ENCODE assay signal across 28 mouse cellular contexts in genomic region chr19:58463755-58464154, GRCm38 (mm10). TPM values are rescaled to one million over a fixed set of nuclear protein-coding genes. Genes with fewer than 3 reads are reported as not detected.
"Had no signal": no experiment of that assay in that cellular context is flagged by ENCODE, and none has a peak within 500 bp of the region (broad histone marks: within the 10 kb centered on the region; RNA-seq: fewer than 3 reads in every experiment).

No protein-coding gene starts in this region.

- DNase-seq: kidney, adult 9 months; kidney, postnatal 14 days; kidney, postnatal 4 days; left cerebral cortex, postnatal 4 days; liver, postnatal 0 days; lung, embryonic 14.5 days; right cerebral cortex, adult 18-20 months; right cerebral cortex, postnatal 14 days; right cerebral cortex, postnatal 4 days; thymus, adult 2 months; thymus, postnatal 14 days; thymus, postnatal 4 days had no signal

- H3K4me3 ChIP-seq: limb, embryonic 12.5 days; limb, embryonic 15.5 days; midbrain, embryonic 12.5 days; midbrain, embryonic 15.5 days had no signal

- ATAC-seq: liver, postnatal 0 days; lung, postnatal 0 days; midbrain, embryonic 15.5 days had no signal

- H3K36me3 ChIP-seq: limb, embryonic 12.5 days; limb, embryonic 15.5 days; midbrain, embryonic 12.5 days; midbrain, embryonic 15.5 days had no signal

- H3K27me3 ChIP-seq: midbrain, embryonic 12.5 days had no signal

- H3K9me3 ChIP-seq: limb, embryonic 15.5 days; midbrain, embryonic 12.5 days; midbrain, embryonic 15.5 days had no signal

- H3K9ac ChIP-seq: limb, embryonic 12.5 days; limb, embryonic 15.5 days; liver, embryonic 14.5 days; liver, postnatal 0 days; lung, embryonic 14.5 days; midbrain, embryonic 12.5 days; midbrain, embryonic 15.5 days had no signal

- H3K4me2 ChIP-seq: limb, embryonic 12.5 days; limb, embryonic 15.5 days; liver, embryonic 11.5 days; lung, embryonic 14.5 days; midbrain, embryonic 12.5 days; midbrain, embryonic 15.5 days had no signal

- H3K27ac ChIP-seq: limb, embryonic 12.5 days; limb, embryonic 15.5 days; liver, embryonic 14.5 days; macrophage; midbrain, embryonic 12.5 days; midbrain, embryonic 15.5 days; stomach, postnatal 0 days had no signal

RNA-seq across cellular contexts. Expression of gene Gfra1, which starts 8.0 kb away (rescaled TPM):
- total RNA-seq: neutrophil, adult 5-6 weeks had no signal
- polyA plus RNA-seq: macrophage had no signal

RNA-seq across cellular contexts. Expression of gene Ccdc172, which starts 48.0 kb away (rescaled TPM):
- total RNA-seq: layer of hippocampus, adult 18-20 months; layer of hippocampus, postnatal 14 days; left cerebral cortex, adult 8-10 months; left cerebral cortex, postnatal 4 days; megakaryocyte, adult 5-6 weeks had no signal
- polyA plus RNA-seq: kidney, embryonic 16.5 days; limb, embryonic 12.5 days; limb, embryonic 15.5 days; liver, embryonic 11.5 days; liver, embryonic 14.5 days; liver, postnatal 0 days; lung, embryonic 14.5 days; lung, postnatal 0 days; macrophage; midbrain, embryonic 12.5 days; midbrain, embryonic 15.5 days; stomach, embryonic 14.5 days; stomach, postnatal 0 days; thymus, adult 2 months had no signal
